Mouse (Mus musculus) CH12.LX (cell line): ENCODE measurements at regions not wholly inside any gene's neighbourhood (a gene's known extent, or its start where the extent isn't known, plus 50 kb on each side); places are given as distances from the start of the nearest gene placed in this dataset.

Experiments used
- DNase-seq: peaks from one replicate; pipeline ENCODE4 v3.0.0-alpha.2; 2013; ENCODE audit errors: extremely low read depth
- H3K27ac ChIP-seq: 2 replicates; pipeline ENCODE4 v1.5.1; 2012; ENCODE audit warnings: low read depth, mild to moderate bottlenecking, control low read depth, moderate library complexity; ENCODE audit not compliant: insufficient read depth
- H3K27me3 ChIP-seq: replicated peaks from 2 replicates; pipeline ENCODE3; 2012; ENCODE audit warnings: inconsistent platforms
- H3K36me3 ChIP-seq, 2 experiments: replicated peaks in 1 of 2; 2 replicates each; pipeline versions ENCODE3 to v1.6.1; 2012; ENCODE audit warnings: inconsistent platforms in 1 of 2, low read length in 1 of 2, mild to moderate bottlenecking in 1 of 2, mixed read lengths in 1 of 2, moderate library complexity in 1 of 2; ENCODE audit not compliant: control insufficient read depth in 1 of 2, insufficient read depth in 1 of 2
- H3K4me1 ChIP-seq, 2 experiments: 2 replicates each; pipeline ENCODE4 v1.6.1; 2012; ENCODE audit warnings: inconsistent platforms in 1 of 2, moderate library complexity in 1 of 2; ENCODE audit not compliant: insufficient read depth in 2 of 2, control insufficient read depth in 1 of 2
- H3K4me2 ChIP-seq: 2 replicates; pipeline ENCODE4 v1.6.1; 2012; ENCODE audit warnings: low read depth, mild to moderate bottlenecking, control low read depth; ENCODE audit not compliant: poor library complexity, insufficient read depth, severe bottlenecking
- H3K4me3 ChIP-seq, 3 experiments: fragments of 150-350 bp in 1 of 3; sonication (generic) in 1 of 3; replicated peaks in 1 of 3; 2 replicates each; pipeline versions ENCODE3 to v1.5.1; 2011 to 2012; ENCODE audit warnings: low read depth in 2 of 3, low read length in 2 of 3, mild to moderate bottlenecking in 2 of 3, moderate library complexity in 2 of 3, control low read depth in 1 of 3, improper control_type of control experiment in 1 of 3, inconsistent platforms in 1 of 3, mixed read lengths in 1 of 3; ENCODE audit not compliant: poor library complexity in 1 of 3
- H3K79me2 ChIP-seq: replicated peaks from 2 replicates; pipeline ENCODE4 v1.6.1; 2012; ENCODE audit warnings: mild to moderate bottlenecking, moderate library complexity; ENCODE audit not compliant: control insufficient read depth, poor library complexity, insufficient read depth, severe bottlenecking; ENCODE audit errors: extremely low read depth
- H3K9ac ChIP-seq: 2 replicates; pipeline ENCODE4 v1.6.1; 2012; ENCODE audit warnings: low read depth, mild to moderate bottlenecking, control low read depth, moderate library complexity; ENCODE audit not compliant: insufficient read depth
- H3K9me3 ChIP-seq: replicated peaks from 2 replicates; pipeline ENCODE3; 2012; ENCODE audit warnings: low read length, inconsistent platforms, mixed read lengths
- CHD1 ChIP-seq: IDR thresholded peaks from 2 replicates; pipeline ENCODE4 v1.6.1; 2012; ENCODE audit warnings: low read depth, low read length, improper control_type of control experiment, inconsistent platforms
- CHD2 ChIP-seq: IDR thresholded peaks from 2 replicates; pipeline ENCODE4 v1.6.1; 2011; ENCODE audit warnings: low read length, improper control_type of control experiment
- EP300 ChIP-seq: IDR thresholded peaks from 2 replicates; pipeline ENCODE4 v1.6.1; 2011; ENCODE audit warnings: low read length, improper control_type of control experiment
- IRF4 ChIP-seq: IDR thresholded peaks from 2 replicates; pipeline ENCODE4 v1.6.1; 2014; ENCODE audit warnings: low read depth, mild to moderate bottlenecking, inconsistent platforms, low read length, improper control_type of control experiment
- JUND ChIP-seq: conservative IDR thresholded peaks from 2 replicates; pipeline ENCODE4 v1.6.1; 2011; ENCODE audit warnings: low read depth, low read length, improper control_type of control experiment
- KAT2A ChIP-seq: IDR thresholded peaks from 2 replicates; pipeline ENCODE4 v1.6.1; 2012; ENCODE audit warnings: low read length, improper control_type of control experiment, inconsistent platforms; ENCODE audit not compliant: insufficient replicate concordance
- MAZ ChIP-seq: IDR thresholded peaks from 2 replicates; pipeline ENCODE4 v1.6.1; 2012; ENCODE audit warnings: low read depth, mild to moderate bottlenecking, inconsistent platforms, low read length, improper control_type of control experiment, moderate library complexity
- MEF2A ChIP-seq: IDR thresholded peaks from 2 replicates; pipeline ENCODE4 v1.6.1; 2014; ENCODE audit warnings: low read depth, mild to moderate bottlenecking, inconsistent platforms, low read length, improper control_type of control experiment, borderline replicate concordance
- NRF1 ChIP-seq: IDR thresholded peaks from 2 replicates; pipeline ENCODE4 v1.6.1; 2014; ENCODE audit warnings: low read depth, mild to moderate bottlenecking, inconsistent platforms, low read length, improper control_type of control experiment, moderate library complexity
- PAX5 ChIP-seq: IDR thresholded peaks from 2 replicates; pipeline ENCODE4 v1.6.1; 2012; ENCODE audit warnings: low read length, inconsistent platforms, mixed read lengths
- RAD21 ChIP-seq: IDR thresholded peaks from 2 replicates; pipeline ENCODE4 v1.6.1; 2011; ENCODE audit warnings: low read depth, mild to moderate bottlenecking, low read length, improper control_type of control experiment, moderate library complexity
- TBP ChIP-seq: conservative IDR thresholded peaks from 2 replicates; pipeline ENCODE4 v1.6.1; 2011; ENCODE audit warnings: low read depth, low read length, improper control_type of control experiment
- UBTF ChIP-seq: IDR thresholded peaks from 2 replicates; pipeline ENCODE4 v1.6.1; 2012; ENCODE audit warnings: low read depth, mild to moderate bottlenecking, inconsistent platforms, low read length, improper control_type of control experiment, moderate library complexity
- USF2 ChIP-seq: conservative IDR thresholded peaks from 2 replicates; pipeline ENCODE4 v1.6.1; 2011; ENCODE audit warnings: low read depth, low read length, improper control_type of control experiment
- ZC3H11A ChIP-seq: IDR thresholded peaks from 2 replicates; pipeline ENCODE4 v1.6.1; 2012; ENCODE audit warnings: low read depth, mild to moderate bottlenecking, inconsistent platforms, low read length, improper control_type of control experiment
- ZMIZ1 ChIP-seq: IDR thresholded peaks from 2 replicates; pipeline ENCODE4 v1.6.1; 2012; ENCODE audit warnings: low read depth, mild to moderate bottlenecking, inconsistent platforms, low read length, improper control_type of control experiment
- dilution Hi-C: fragments of 300-500 bp; cut with MboI; formaldehyde crosslinking; loops from 2 replicates; pipeline ENCODE4 v1.14.3; 2020; ENCODE audit warnings: low sequenced_read_pairs; ENCODE audit not compliant: extremely low pct_unique_long_range_greater_than_20kb, extremely low pct_ligation_motif_present
- in situ Hi-C: fragments of 300-500 bp; cut with MboI; formaldehyde crosslinking; loops from 3 replicates; pipeline ENCODE4 v1.14.3; 2019; ENCODE audit warnings: low sequenced_read_pairs, low pct_ligation_motif_present, low pct_unique_long_range_greater_than_20kb, mixed read lengths

GRCm38 (mm10) chr4:82197611-82198010 is 507.9 kb downstream of the Nfib start:
- no peak for DNase-seq
- dilution Hi-C loops = no loop called here
- Histone ChIP-seq H3K79me2 (no peaks in the 10 kb centered on the region), H3K27me3 (no peaks in the 10 kb centered on the region)
- no peak for TF ChIP-seq CHD2
- no peak for TF ChIP-seq JUND
- no peak for TF ChIP-seq IRF4
- no peak for TF ChIP-seq UBTF
- no peak for TF ChIP-seq ZMIZ1
- TF ChIP-seq MEF2A = no peak
- no peak for TF ChIP-seq CHD1
- TF ChIP-seq RAD21 = no peak
- no peak for TF ChIP-seq USF2
- TF ChIP-seq TBP = no peak
- TF ChIP-seq EP300 = no peak
- TF ChIP-seq ZC3H11A = no peak
- no peak for TF ChIP-seq NRF1
- no peak for TF ChIP-seq MAZ
- TF ChIP-seq PAX5 = no peak
- no peak for TF ChIP-seq KAT2A
- TF ChIP-seq, all 38 proteins: peak for 0
- H3K4me2 ChIP-seq = no peak overlapping the region
- no peak overlapping the region for H3K9ac ChIP-seq
- H3K4me1 ChIP-seq = peaks cover 13 to 32% of the 10 kb centered on the region in 2 experiments; a peak in 3 of 4 replicates
- H3K36me3 ChIP-seq = no peaks in the 10 kb centered on the region
- no peak overlapping the region for H3K4me3 ChIP-seq
- H3K9me3 ChIP-seq = no peaks in the 10 kb centered on the region
- no peak overlapping the region for H3K27ac ChIP-seq
- in situ Hi-C loops = no loop called here

DNA sequence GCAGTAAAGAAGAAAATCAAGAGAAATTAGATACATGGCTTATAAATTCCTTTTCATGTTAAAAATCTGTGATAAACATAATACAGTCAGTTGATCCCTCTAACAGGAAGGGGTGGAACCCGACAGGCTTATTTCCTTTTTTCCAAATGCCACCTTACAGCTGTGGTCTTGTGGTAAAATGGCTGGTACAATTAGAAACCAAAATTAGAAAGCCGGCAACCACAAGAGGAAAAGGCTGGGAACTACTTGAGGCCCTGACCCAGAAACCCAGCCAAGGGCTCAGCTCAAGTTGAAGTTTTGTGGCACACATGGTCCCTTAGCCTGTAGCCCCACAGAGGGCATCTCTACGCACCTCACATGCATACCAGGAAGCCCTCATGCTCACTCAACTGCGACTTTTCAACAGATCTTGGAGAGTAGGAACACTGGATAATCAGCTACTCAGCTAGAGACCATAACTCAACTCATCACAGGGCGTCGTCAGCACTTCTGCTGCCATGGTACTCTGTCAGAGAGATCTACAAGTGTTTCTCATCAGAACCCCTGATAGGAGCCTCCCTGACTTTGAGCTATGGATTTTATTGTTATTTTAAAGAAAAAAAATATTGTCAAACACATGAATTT is 509.4 kb downstream of the Nfib start:
- Histone ChIP-seq H3K27ac (no peak overlapping the region), H3K9me3 (no peaks in the 10 kb centered on the region), H3K4me1 (peaks cover 13 to 32% of the 10 kb centered on the region in 2 experiments; a peak in 3 of 4 replicates), H3K27me3 (no peaks in the 10 kb centered on the region), H3K4me3 (no peak overlapping the region), H3K9ac (no peak overlapping the region), H3K36me3 (no peaks in the 10 kb centered on the region), H3K4me2 (no peak overlapping the region), H3K79me2 (no peaks in the 10 kb centered on the region)
- dilution Hi-C loops = no loop called here
- DNase-seq = no peak
- TF ChIP-seq MAZ (no peak), MEF2A (0 out of 2 replicates have a peak, but pooled peaks have one; percentile 33)
- in situ Hi-C loops = no loop called here
